Mouse (Mus musculus) spleen, postnatal 14 days (tissue): ENCODE measurements at regions not wholly inside any gene's neighbourhood (a gene's known extent, or its start where the extent isn't known, plus 50 kb on each side); places are given as distances from the start of the nearest gene placed in this dataset.

Experiments
- DNase-seq, 2 experiments: peaks; one replicate each; pipeline ENCODE4 v3.0.0; 2021 to 2022; ENCODE audit warnings: low spot score in 2 of 2

GRCm38 (mm10) chr9:81312047-81312446 lies 321.6 kb downstream of the Htr1b start:
- no peak for DNase-seq

GRCm38 (mm10) chr9:81308532-81309191 lies 325.0 kb downstream of the Htr1b start:
- DNase-seq = no peak

GRCm38 (mm10) chr9:81305437-81306046 lies 328.1 kb downstream of the Htr1b start:
- no peak for DNase-seq

GRCm38 (mm10) chr9:81275751-81276150 lies 357.9 kb downstream of the Htr1b start:
- DNase-seq = no peak

- DNase-seq = no peak
Observed at GRCm38 (mm10) chr9:81275336-81275735, 358.3 kb downstream of the Htr1b start.

- peak in 1 of 2 experiments; percentile 11 for DNase-seq
Observed at GRCm38 (mm10) chr9:81224957-81225356, 408.7 kb downstream of the Htr1b start.

- DNase-seq = no peak
Observed at GRCm38 (mm10) chr9:81217938-81218337, 415.7 kb downstream of the Htr1b start.

GRCm38 (mm10) chr9:81215601-81216141 lies 418.0 kb downstream of the Htr1b start:
- DNase-seq = no peak

- no peak for DNase-seq
Observed at GRCm38 (mm10) chr9:81214692-81215091, 418.9 kb downstream of the Htr1b start.

- DNase-seq = no peak
Observed at GRCm38 (mm10) chr9:81192643-81193042, 441.0 kb downstream of the Htr1b start.
